Mouse (Mus musculus): ENCODE data around the gene Ifnl2. TPM values are rescaled to one million over a fixed set of nuclear protein-coding genes. Genes with fewer than 3 reads are reported as not detected.
"Not testable (repeated sequence)": the region's sequence is repeated elsewhere in the genome, so short reads cannot be mapped to it uniquely, and the experiment has no call there.

The Ifnl2 gene
- polyA plus RNA-seq, 1 experiment from 2014 or later: not detected

DNA sequence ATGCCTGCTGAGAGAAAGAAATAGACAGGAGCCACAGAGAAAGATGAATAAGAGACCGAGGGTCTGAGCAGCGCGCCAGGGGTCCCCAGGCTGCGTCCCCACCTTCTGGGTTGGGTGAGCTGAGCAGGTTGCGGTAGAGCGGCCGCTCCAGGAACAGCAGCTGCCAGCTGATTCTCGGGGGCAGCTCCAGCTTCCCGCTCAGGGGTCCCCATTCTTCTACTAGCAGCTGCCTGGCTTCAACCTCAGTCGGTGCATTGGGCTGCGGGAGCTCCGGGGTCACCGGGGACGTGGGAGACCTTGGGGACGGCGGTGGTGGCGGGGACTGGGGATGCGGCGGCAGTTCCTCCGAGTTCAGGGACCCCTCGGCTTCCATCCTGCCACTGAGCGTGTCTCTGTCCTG lies 36.4 kb upstream of the Ifnl2 start:
- DNase-seq (ENCODE audit: low spot score): peak; percentile 24
- peaks cover 31% of the 10 kb centered on the region for H3K27me3 ChIP-seq (ENCODE audit: control insufficient read depth, insufficient read depth, low read length)
- no peak overlapping the region for H3K27ac ChIP-seq (replicated peaks; ENCODE audit: low read depth, low read length)
- no peaks in the 10 kb centered on the region for H3K36me3 ChIP-seq (replicated peaks; ENCODE audit: control insufficient read depth, insufficient read depth, low read depth, low read length)
- H3K9ac ChIP-seq (replicated peaks; ENCODE audit: low read length): peak overlapping the region; percentile 39
- ATAC-seq (replicated peaks; ENCODE audit: insufficient number of reproducible peaks, low FRiP score, low TSS enrichment, low read depth): no peak
- H3K9me3 ChIP-seq (replicated peaks; ENCODE audit: control insufficient read depth, low read length): no peaks in the 10 kb centered on the region
- under 1% methylated on average over 22 of the region's 22 CpGs for WGBS
- H3K4me3 ChIP-seq (ENCODE audit: low read depth, low read length): peak overlapping the region; percentile 25
- H3K4me1 ChIP-seq (ENCODE audit: control insufficient read depth, insufficient read depth, low read length): peaks cover 2% of the 10 kb centered on the region
- peak overlapping the region; percentile 54 for H3K4me2 ChIP-seq (ENCODE audit: low read depth, low read length)

DNA sequence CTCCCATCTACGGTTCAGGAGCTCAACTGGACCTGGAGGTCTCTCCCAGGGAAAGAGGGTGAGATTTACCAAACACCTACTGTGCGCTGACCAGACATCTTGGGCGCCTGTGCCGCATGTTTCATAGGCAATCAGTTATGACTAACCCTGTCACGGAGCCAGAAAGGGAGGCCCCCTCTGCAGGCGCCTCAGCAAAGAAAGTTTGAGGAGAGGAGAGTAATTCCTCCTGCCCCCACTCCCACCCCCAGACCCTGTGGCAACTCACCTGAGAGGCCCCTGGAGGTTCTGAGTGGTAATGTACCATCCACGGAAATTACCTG lies 35.6 kb upstream of the Ifnl2 start:
- H3K27ac ChIP-seq (replicated peaks; ENCODE audit: low read depth, low read length): no peak overlapping the region
- no peak overlapping the region for H3K9ac ChIP-seq (replicated peaks; ENCODE audit: low read length)
- no peak overlapping the region for H3K4me3 ChIP-seq (ENCODE audit: low read depth, low read length)
- DNase-seq (ENCODE audit: low spot score) (no peak), ATAC-seq (replicated peaks; ENCODE audit: insufficient number of reproducible peaks, low FRiP score, low TSS enrichment, low read depth) (no peak)
- H3K4me2 ChIP-seq (ENCODE audit: low read depth, low read length): no peak overlapping the region
- H3K36me3 ChIP-seq (replicated peaks; ENCODE audit: control insufficient read depth, insufficient read depth, low read depth, low read length): no peaks in the 10 kb centered on the region
- WGBS: 50% methylated on average over 7 of the region's 7 CpGs
- peaks cover 2% of the 10 kb centered on the region for H3K4me1 ChIP-seq (ENCODE audit: control insufficient read depth, insufficient read depth, low read length)
- no peaks in the 10 kb centered on the region for H3K9me3 ChIP-seq (replicated peaks; ENCODE audit: control insufficient read depth, low read length)
- peaks cover 31% of the 10 kb centered on the region for H3K27me3 ChIP-seq (ENCODE audit: control insufficient read depth, insufficient read depth, low read length)

DNA sequence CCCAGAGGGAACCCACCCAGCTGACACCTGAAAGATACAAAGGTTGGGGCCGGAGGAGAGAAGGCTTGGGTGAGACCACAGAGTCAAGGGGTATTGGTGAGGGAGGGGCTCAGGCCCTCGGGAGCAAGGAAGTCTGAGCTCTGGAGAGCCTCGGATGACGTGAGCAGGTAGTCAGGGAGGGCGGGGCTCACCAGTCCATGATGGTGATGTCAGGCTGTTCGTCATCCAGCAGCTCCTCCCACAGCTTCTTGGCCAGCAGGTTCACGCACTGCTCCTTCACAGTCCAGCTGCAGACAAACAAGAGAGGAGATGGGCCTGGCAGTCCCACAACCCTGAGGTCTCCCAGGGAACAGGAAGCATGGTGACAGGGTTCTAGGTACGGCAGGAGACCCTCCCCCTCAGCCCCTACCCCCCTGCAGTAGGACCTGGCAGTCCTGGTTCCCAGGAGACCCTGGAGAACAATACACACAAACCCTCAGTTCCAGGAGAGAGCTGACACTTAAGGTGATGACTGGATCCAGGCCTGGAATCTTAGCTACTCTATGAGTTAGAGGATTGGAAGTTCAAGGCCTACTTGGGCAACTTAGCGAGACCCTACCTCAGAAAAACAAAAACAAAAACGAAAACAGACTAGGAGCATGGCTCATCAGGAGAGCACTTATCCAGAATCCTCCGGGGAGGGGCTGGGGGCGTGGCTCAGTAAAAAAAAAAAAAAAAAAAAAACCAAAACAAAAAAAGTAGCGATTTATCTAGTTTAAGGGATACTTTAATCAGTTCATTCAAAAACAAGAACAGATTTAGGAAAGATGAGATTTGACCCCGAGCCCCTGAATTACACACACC lies 35.0 kb upstream of the Ifnl2 start:
- DNase-seq (ENCODE audit: low spot score) (peak; percentile 49), ATAC-seq (replicated peaks; ENCODE audit: insufficient number of reproducible peaks, low FRiP score, low TSS enrichment, low read depth) (no peak)
- Histone ChIP-seq H3K27me3 (ENCODE audit: control insufficient read depth, insufficient read depth, low read length) (peaks cover 31% of the 10 kb centered on the region), H3K9ac (replicated peaks; ENCODE audit: low read length) (no peak overlapping the region), H3K27ac (replicated peaks; ENCODE audit: low read depth, low read length) (no peak overlapping the region), H3K36me3 (replicated peaks; ENCODE audit: control insufficient read depth, insufficient read depth, low read depth, low read length) (no peaks in the 10 kb centered on the region), H3K9me3 (replicated peaks; ENCODE audit: control insufficient read depth, low read length) (no peaks in the 10 kb centered on the region), H3K4me2 (ENCODE audit: low read depth, low read length) (no peak overlapping the region), H3K4me1 (ENCODE audit: control insufficient read depth, insufficient read depth, low read length) (peaks cover 2% of the 10 kb centered on the region), H3K4me3 (ENCODE audit: low read depth, low read length) (no peak overlapping the region)
- WGBS: 19% methylated on average over 14 of the region's 14 CpGs

DNA sequence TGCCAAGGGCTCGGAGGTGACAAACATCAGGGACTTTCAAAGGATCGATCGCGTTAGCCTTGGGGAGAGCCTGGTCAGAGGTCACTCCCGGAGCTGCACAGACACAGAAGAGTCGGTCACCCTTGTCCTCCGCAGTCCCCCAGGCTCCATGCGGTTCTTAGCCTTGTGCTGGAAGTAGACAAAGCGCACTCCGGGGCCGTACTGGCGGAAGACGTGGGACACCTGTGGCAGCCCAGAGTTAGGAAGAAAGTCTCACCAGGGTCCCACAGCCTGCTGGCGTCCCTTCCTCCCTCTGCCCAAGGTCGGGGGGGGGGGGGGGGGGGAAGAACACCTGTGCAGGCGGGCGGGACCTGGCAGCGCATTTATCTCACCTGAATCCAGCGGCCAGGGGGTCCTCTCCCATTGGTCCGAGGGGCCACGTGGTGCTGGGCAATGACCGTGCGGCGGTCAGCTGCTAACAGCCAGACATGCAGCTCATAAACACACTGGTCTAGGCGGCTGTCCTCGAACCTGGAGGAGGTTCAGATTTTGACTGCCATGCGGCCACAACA lies 33.9 kb upstream of the Ifnl2 start:
- Histone ChIP-seq H3K27ac (replicated peaks; ENCODE audit: low read depth, low read length) (no peak overlapping the region), H3K9ac (replicated peaks; ENCODE audit: low read length) (no peak overlapping the region; the same call in 1 of the 2 replicates)
- no peak; the same call in 1 of the 2 replicates for ATAC-seq (replicated peaks; ENCODE audit: insufficient number of reproducible peaks, low FRiP score, low TSS enrichment, low read depth)

DNA sequence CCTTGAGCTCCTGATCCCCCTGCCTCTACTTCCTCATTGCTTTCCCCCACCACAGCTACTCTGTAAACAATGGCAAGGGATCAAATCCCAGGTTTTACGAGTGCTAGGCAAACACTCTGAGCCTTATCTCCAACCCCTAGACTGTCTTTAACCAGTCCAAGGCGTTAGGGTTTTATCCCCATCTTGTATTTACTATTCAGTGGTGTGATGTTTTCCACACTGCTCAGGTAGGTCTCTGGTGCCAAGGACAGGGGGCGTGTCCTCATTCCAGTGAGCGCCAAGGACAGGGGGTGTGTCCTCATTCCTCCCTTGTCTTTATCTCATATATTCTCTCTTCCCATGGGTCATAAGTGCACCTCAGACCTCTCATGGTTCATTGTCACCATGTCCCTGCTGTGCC lies 30.3 kb upstream of the Ifnl2 start, which contains the start of gene Sycn:
TSS of gene Sycn (plus strand) at position 360 of the 400 bp plus-strand sequence.
- no peak for DNase-seq (ENCODE audit: low spot score)
- Histone ChIP-seq H3K27me3 (ENCODE audit: control insufficient read depth, insufficient read depth, low read length) (peaks cover 9% of the 10 kb centered on the region), H3K9me3 (replicated peaks; ENCODE audit: control insufficient read depth, low read length) (no peaks in the 10 kb centered on the region), H3K36me3 (replicated peaks; ENCODE audit: control insufficient read depth, insufficient read depth, low read depth, low read length) (no peaks in the 10 kb centered on the region), H3K27ac (replicated peaks; ENCODE audit: low read depth, low read length) (no peak within 1 kb of the TSS), H3K4me3 (ENCODE audit: low read depth, low read length) (no peak within 1 kb of the TSS), H3K4me1 (ENCODE audit: control insufficient read depth, insufficient read depth, low read length) (no peaks in the 10 kb centered on the region; the same call in 1 of the 2 replicates), H3K9ac (replicated peaks; ENCODE audit: low read length) (no peak within 1 kb of the TSS), H3K4me2 (ENCODE audit: low read depth, low read length) (no peak within 1 kb of the TSS)
- no peak for ATAC-seq (replicated peaks; ENCODE audit: insufficient number of reproducible peaks, low FRiP score, low TSS enrichment, low read depth)
- WGBS: 74% methylated on average over 4 of the region's 4 CpGs

More for the DNA sequence above, 33.9 kb upstream of the Ifnl2 start:
- Histone ChIP-seq H3K27me3 (ENCODE audit: control insufficient read depth, insufficient read depth, low read length) (peaks cover 31% of the 10 kb centered on the region), H3K4me1 (ENCODE audit: control insufficient read depth, insufficient read depth, low read length) (peaks cover 2% of the 10 kb centered on the region), H3K36me3 (replicated peaks; ENCODE audit: control insufficient read depth, insufficient read depth, low read depth, low read length) (no peaks in the 10 kb centered on the region), H3K4me3 (ENCODE audit: low read depth, low read length) (peak overlapping the region; percentile 18; the same call in 1 of the 2 replicates), H3K4me2 (ENCODE audit: low read depth, low read length) (peak overlapping the region; percentile 42), H3K9me3 (replicated peaks; ENCODE audit: control insufficient read depth, low read length) (no peaks in the 10 kb centered on the region)
- 4% methylated on average over 25 of the region's 27 CpGs for WGBS
- DNase-seq (ENCODE audit: low spot score): peak; percentile 35

DNA sequence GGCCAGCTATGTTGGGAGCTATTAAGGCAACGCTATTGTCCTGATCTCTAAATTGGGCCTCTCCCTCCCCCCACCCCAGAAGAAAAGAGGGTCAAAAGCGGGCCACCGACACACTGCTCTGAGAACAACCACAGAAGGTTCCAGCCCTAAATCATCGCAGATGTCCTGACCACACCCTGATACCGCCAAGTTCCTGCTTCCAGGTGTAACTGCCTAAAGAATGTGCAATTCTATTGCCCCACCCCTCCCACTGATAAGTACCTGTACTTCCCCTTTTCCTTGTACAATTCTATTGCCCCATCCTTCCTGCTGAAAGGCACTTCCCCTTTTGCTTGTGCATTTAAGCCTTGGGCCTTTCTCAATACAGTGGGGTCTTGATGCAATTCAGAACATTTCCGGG lies 28.6 kb upstream of the Ifnl2 start:
- H3K9ac ChIP-seq (replicated peaks; ENCODE audit: low read length); H3K4me3 ChIP-seq (ENCODE audit: low read depth, low read length); DNase-seq (ENCODE audit: low spot score); H3K27ac ChIP-seq (replicated peaks; ENCODE audit: low read depth, low read length); ATAC-seq (replicated peaks; ENCODE audit: insufficient number of reproducible peaks, low FRiP score, low TSS enrichment, low read depth); H3K4me2 ChIP-seq (ENCODE audit: low read depth, low read length); H3K9me3 ChIP-seq (replicated peaks; ENCODE audit: control insufficient read depth, low read length); H3K27me3 ChIP-seq (ENCODE audit: control insufficient read depth, insufficient read depth, low read length); H3K36me3 ChIP-seq (replicated peaks; ENCODE audit: control insufficient read depth, insufficient read depth, low read depth, low read length); H3K4me1 ChIP-seq (ENCODE audit: control insufficient read depth, insufficient read depth, low read length): not testable (repeated sequence)
- WGBS: 92% methylated on average over 6 of the region's 6 CpGs

DNA sequence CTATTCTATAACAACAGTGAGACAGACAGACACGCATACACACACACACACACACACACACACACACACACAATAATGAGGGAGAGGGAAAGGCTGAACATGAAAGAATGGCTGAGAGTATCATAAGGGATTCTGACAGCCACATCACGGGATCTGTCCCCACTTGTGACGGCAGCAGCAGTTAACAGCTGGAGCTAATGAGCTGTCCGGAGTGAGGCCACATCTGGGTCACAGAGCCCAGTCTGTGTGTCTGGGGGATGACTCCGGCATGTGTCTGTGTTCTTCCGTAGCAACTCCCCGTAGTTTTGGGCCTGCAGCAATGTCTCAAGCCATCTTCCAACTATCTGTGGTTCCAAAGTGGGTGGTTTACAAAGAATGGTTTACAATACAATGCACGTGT lies 21.8 kb upstream of the Ifnl2 start:
- DNase-seq (ENCODE audit: low spot score): no peak
- no peaks in the 10 kb centered on the region for H3K4me1 ChIP-seq (ENCODE audit: control insufficient read depth, insufficient read depth, low read length)
- H3K27me3 ChIP-seq (ENCODE audit: control insufficient read depth, insufficient read depth, low read length): no peaks in the 10 kb centered on the region
- H3K27ac ChIP-seq (replicated peaks; ENCODE audit: low read depth, low read length): no peak overlapping the region
- H3K9me3 ChIP-seq (replicated peaks; ENCODE audit: control insufficient read depth, low read length): no peaks in the 10 kb centered on the region
- H3K9ac ChIP-seq (replicated peaks; ENCODE audit: low read length): no peak overlapping the region
- 60% methylated on average over 8 of the region's 8 CpGs for WGBS
- no peak for ATAC-seq (replicated peaks; ENCODE audit: insufficient number of reproducible peaks, low FRiP score, low TSS enrichment, low read depth)
- H3K36me3 ChIP-seq (replicated peaks; ENCODE audit: control insufficient read depth, insufficient read depth, low read depth, low read length): no peaks in the 10 kb centered on the region
- no peak overlapping the region for H3K4me2 ChIP-seq (ENCODE audit: low read depth, low read length)
- H3K4me3 ChIP-seq (ENCODE audit: low read depth, low read length): no peak overlapping the region

Data from embryonic facial prominence, embryonic 11.5 days (tissue).